In the genomic region with DNA sequence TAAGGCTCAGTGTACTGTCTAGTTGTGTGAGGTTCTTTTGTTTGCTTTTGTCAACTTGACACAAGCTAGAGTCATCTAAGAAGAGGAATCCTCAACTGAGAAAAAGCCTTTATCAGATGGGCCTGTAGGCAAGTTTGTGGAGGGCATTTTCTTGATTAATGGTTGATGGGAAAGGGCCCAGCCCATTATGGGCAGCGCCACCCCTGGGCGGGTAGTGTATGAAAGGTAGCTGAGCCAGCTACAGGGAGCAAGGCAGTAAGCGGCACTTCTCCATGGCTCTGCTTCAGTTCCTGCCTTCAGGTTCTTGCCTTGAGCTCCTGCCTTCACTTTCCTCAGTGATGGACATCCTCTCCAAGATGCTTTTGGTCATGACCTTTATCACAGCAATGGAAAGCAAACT, we compare ENCODE assay signal across 33 mouse cellular contexts.
"Had no signal": no experiment of that assay in that cellular context is flagged by ENCODE, and none has a peak within 500 bp of the region (broad histone marks: within the 10 kb centered on the region; RNA-seq: fewer than 3 reads in every experiment).

No protein-coding gene starts in this region.

- ATAC-seq: liver, embryonic 12.5 days; liver, postnatal 0 days; lung, postnatal 0 days; midbrain, embryonic 13.5 days; midbrain, embryonic 15.5 days; midbrain, embryonic 16.5 days had no signal

- H3K9ac ChIP-seq: limb, embryonic 12.5 days; limb, embryonic 13.5 days; limb, embryonic 15.5 days; liver, embryonic 12.5 days; liver, embryonic 13.5 days; liver, embryonic 14.5 days; liver, embryonic 15.5 days; liver, postnatal 0 days; lung, embryonic 14.5 days; lung, embryonic 15.5 days; midbrain, embryonic 12.5 days; midbrain, embryonic 13.5 days; midbrain, embryonic 15.5 days; neural tube, embryonic 12.5 days; neural tube, embryonic 13.5 days had no signal

- H3K4me2 ChIP-seq: limb, embryonic 12.5 days; limb, embryonic 13.5 days; limb, embryonic 15.5 days; liver, embryonic 11.5 days; liver, embryonic 12.5 days; liver, embryonic 13.5 days; liver, embryonic 15.5 days; lung, embryonic 14.5 days; lung, embryonic 15.5 days; midbrain, embryonic 11.5 days; midbrain, embryonic 12.5 days; midbrain, embryonic 13.5 days; midbrain, embryonic 15.5 days; neural tube, embryonic 12.5 days; neural tube, embryonic 13.5 days had no signal

- DNase-seq: left cerebral cortex, postnatal 4 days; liver; liver, embryonic 13.5 days; liver, postnatal 0 days; lung, adult 18-20 months; lung, adult 2 months; lung, embryonic 14.5 days; lung, postnatal 10 days; lung, postnatal 14 days; lung, postnatal 36 days; lung, postnatal 4 days; midbrain, embryonic 14.5 days had no signal

- H3K36me3 ChIP-seq: limb, embryonic 10.5 days; limb, embryonic 12.5 days; limb, embryonic 13.5 days; limb, embryonic 15.5 days; liver, embryonic 12.5 days; liver, embryonic 13.5 days; liver, embryonic 15.5 days; lung, embryonic 15.5 days; midbrain, embryonic 10.5 days; midbrain, embryonic 12.5 days; midbrain, embryonic 13.5 days; midbrain, embryonic 15.5 days; neural tube, embryonic 12.5 days; neural tube, embryonic 13.5 days had no signal

- H3K4me1 ChIP-seq: limb, embryonic 10.5 days; limb, embryonic 12.5 days; limb, embryonic 13.5 days; limb, embryonic 15.5 days; liver, embryonic 12.5 days; midbrain, embryonic 10.5 days; midbrain, embryonic 12.5 days; midbrain, embryonic 13.5 days; midbrain, embryonic 15.5 days; neural tube, embryonic 12.5 days; neural tube, embryonic 13.5 days had no signal

- H3K4me3 ChIP-seq: limb, embryonic 10.5 days; limb, embryonic 12.5 days; limb, embryonic 13.5 days; limb, embryonic 15.5 days; liver, embryonic 12.5 days; liver, embryonic 13.5 days; liver, embryonic 15.5 days; lung, embryonic 15.5 days; megakaryocyte, embryonic 14.5 days; midbrain, embryonic 10.5 days; midbrain, embryonic 12.5 days; midbrain, embryonic 13.5 days; midbrain, embryonic 15.5 days; myocyte; neural tube, embryonic 12.5 days; neural tube, embryonic 13.5 days had no signal

- H3K27me3 ChIP-seq: limb, embryonic 13.5 days; limb, embryonic 15.5 days; liver, embryonic 13.5 days; liver, embryonic 15.5 days; lung, embryonic 15.5 days; midbrain, embryonic 12.5 days; midbrain, embryonic 15.5 days; neural tube, embryonic 12.5 days; neural tube, embryonic 13.5 days had no signal

- H3K27ac ChIP-seq: limb, embryonic 10.5 days; limb, embryonic 12.5 days; limb, embryonic 13.5 days; limb, embryonic 15.5 days; liver, embryonic 12.5 days; liver, embryonic 13.5 days; liver, embryonic 14.5 days; liver, embryonic 15.5 days; lung, embryonic 15.5 days; macrophage; midbrain, embryonic 10.5 days; midbrain, embryonic 12.5 days; midbrain, embryonic 13.5 days; midbrain, embryonic 15.5 days; neural tube, embryonic 12.5 days; neural tube, embryonic 13.5 days had no signal

- H3K9me3 ChIP-seq: limb, embryonic 10.5 days; limb, embryonic 12.5 days; limb, embryonic 13.5 days; limb, embryonic 15.5 days; liver, embryonic 12.5 days; liver, embryonic 13.5 days; liver, embryonic 15.5 days; lung, embryonic 15.5 days; megakaryocyte, embryonic 14.5 days; midbrain, embryonic 10.5 days; midbrain, embryonic 12.5 days; midbrain, embryonic 13.5 days; midbrain, embryonic 15.5 days; neural tube, embryonic 12.5 days; neural tube, embryonic 13.5 days had no signal
